Mouse (Mus musculus): ENCODE results near the gene Eef2.
"Not testable (repeated sequence)": the region's sequence is repeated elsewhere in the genome, so short reads cannot be mapped to it uniquely, and the experiment has no call there.

Gene Eef2

GRCm38 (mm10) chr10:81146296-81146695 lies 30.1 kb upstream of the Eef2 start:
- no peak for DNase-seq (ENCODE audit: low read depth, low spot score)

GRCm38 (mm10) chr10:81151261-81151660 lies 25.2 kb upstream of the Eef2 start:
- no peak for DNase-seq (ENCODE audit: low read depth, low spot score)

- no peak for DNase-seq (ENCODE audit: low read depth, low spot score)
Measured at GRCm38 (mm10) chr10:81152609-81153008, 23.8 kb upstream of the Eef2 start.

DNA sequence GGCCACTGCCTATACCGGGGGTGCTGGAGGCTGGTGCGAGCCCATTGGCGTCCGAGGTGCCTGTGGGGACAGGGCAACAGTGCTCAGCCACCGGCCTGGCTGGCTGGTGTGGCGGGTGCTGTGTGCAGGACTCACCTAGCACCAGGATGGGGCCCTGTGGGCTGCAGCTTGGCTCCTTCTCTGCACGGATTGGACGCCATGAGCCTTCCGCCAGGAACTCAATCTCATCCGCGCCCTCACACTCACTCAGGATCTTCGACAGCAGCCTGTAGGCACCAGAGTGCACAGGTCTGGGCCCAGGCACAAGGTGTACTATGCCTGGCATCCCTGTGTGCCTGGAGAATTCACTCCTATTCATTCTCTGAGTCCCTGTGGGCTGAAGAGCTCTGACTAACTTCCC lies 22.1 kb upstream of the Eef2 start:
- no peak for DNase-seq (ENCODE audit: low read depth, low spot score)

- DNase-seq (ENCODE audit: low read depth, low spot score) = no peak
Measured at GRCm38 (mm10) chr10:81154736-81155135, 21.7 kb upstream of the Eef2 start.

DNA sequence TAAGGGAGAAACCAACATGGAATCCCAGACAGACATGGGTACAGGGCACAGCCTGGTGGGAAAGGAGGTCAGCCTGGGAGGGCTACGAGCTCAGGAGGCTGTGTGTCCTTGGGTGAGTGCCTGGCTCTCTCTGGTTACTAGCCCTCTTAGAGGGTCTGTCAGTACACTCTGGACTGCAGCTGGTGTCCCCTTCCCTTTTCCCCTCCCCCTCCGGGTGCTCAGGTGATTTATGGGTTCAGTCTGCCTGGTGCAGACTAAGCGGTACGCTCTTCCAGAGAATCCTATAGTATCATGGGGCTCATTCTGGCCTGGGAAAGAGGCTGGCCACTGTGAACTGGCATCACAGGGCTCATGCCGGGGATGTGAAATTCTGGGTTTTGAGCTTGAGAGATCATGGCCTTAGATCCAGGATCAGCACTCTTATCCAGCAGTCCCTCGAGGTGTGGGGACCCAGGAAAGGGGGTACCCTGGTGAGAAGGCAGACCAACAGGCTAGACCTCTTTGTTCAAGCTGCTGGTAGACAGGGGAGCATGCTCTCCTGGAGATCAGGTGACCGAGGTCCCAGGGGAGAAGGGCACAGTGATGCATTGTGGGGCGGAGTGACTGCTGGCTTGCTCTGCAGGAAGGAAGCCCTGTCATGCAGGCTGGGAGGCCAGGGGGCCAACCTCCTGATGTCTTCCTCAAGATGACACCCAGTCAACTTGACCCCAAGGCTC lies 14.7 kb upstream of the Eef2 start:
- DNase-seq (ENCODE audit: low read depth, low spot score) = no peak

DNA sequence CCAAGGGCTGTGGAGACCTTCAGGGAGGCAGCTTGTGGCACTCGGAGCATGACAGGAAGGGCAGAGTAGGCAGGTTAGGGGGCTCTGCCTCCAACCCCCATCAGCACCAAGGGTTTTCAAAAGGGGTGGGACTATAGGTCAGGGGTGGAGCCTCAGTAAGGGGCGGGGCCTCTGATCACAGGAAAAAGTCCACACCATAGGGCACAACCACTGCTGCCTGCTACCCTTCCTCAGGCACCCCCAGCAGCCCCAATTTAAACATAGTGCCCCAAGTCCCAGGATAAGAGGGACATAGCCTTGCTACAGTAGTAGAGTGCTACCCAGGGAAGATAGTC lies 14.1 kb upstream of the Eef2 start:
- DNase-seq (ENCODE audit: low read depth, low spot score) = no peak

GRCm38 (mm10) chr10:81165118-81165517 lies 11.3 kb upstream of the Eef2 start:
- DNase-seq (ENCODE audit: low read depth, low spot score) = no peak

- peak; percentile 99 for DNase-seq (ENCODE audit: low read depth, low spot score)
Measured at GRCm38 (mm10) chr10:81167200-81168086, 9.0 kb upstream of the Eef2 start, which contains the start of gene Pias4. TSS of gene Pias4 (minus strand) at chr10:81167923.

DNA sequence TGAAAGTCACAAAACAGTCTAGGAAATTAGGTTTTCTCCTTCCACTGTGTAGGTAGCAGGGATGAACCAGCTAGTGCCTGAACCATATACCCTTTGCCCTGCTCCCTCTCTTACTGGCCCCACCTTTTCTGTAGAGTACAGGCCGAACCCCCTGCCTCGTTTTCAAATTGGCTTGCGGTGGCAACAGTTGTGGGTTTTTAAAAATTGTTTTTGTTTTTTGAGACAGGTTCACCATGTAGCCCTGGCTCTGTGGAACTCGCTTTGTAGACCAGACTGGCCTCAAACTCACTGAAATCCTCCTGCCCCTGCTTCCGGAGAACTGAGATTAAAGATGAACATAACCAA lies 8.4 kb upstream of the Eef2 start:
- no peak for DNase-seq (ENCODE audit: low read depth, low spot score)

GRCm38 (mm10) chr10:81168521-81169244 lies 7.7 kb upstream of the Eef2 start:
- peak; percentile 85 for DNase-seq (ENCODE audit: low read depth, low spot score)

- DNase-seq (ENCODE audit: low read depth, low spot score) = not testable (repeated sequence)
Measured at GRCm38 (mm10) chr10:81169411-81169900, 7.0 kb upstream of the Eef2 start.

DNA sequence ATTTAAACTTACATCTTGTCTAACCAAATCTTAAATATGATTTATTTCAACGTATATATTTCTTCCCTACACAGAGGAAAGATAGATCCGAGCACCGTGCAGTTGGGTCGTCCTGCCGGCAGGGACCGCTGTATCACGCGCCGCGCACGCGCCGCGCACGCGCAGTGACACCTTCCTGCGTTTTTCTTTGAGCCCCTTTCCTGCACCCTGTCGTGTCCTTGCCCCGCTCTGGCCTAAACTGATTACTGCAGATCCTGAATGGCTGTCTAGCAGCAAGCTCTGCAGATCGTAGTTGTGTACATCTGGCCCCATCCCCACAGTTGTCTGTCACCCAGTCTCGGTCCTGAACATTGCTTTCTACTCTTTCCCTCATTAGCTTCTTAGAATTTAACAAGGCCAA lies 3.3 kb upstream of the Eef2 start:
- DNase-seq (ENCODE audit: low read depth, low spot score) = peak; percentile 89

GRCm38 (mm10) chr10:81174617-81175344 lies 1.6 kb upstream of the Eef2 start:
- peak; percentile 80 for DNase-seq (ENCODE audit: low read depth, low spot score)

DNA sequence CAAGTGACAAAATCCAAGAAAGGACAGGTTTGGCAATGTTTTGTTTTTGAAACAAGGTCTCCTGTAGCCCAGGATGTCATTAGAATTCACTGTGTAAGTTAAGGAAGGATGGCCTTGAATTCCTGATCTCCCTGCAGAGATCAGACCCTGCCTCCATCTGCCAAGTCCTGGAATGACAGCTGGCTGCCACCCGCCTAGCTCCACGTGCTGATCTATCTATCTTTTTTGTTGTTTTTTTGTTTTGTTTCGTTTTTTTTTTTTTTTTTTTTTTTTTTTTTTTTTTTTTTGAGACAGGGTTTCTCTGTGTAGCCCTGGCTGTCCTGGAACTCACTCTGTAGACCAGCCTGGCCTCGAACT lies 1.1 kb upstream of the Eef2 start:
- not testable (repeated sequence) for DNase-seq (ENCODE audit: low read depth, low spot score)

- DNase-seq (ENCODE audit: low read depth, low spot score) = no peak
Measured at GRCm38 (mm10) chr10:81175936-81176465, 430 bp upstream of the Eef2 start.

DNA sequence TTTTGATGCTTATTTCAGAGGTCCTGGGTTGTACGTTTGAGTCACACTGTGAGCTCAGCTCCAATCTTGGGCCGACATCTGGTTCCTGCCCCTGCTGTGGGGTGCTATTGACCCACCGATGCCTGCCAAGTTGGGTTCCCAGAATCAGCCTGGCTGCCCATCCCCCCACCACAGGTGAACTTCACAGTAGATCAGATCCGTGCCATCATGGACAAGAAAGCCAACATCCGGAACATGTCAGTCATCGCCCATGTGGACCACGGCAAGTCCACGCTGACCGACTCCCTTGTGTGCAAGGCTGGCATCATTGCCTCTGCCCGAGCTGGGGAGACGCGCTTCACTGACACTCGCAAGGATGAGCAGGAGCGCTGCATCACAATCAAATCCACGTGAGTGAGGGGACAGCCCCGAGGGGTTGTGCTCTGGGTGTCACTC lies 1.1 kb downstream of the Eef2 start:
- DNase-seq (ENCODE audit: low read depth, low spot score) = peak; percentile 51

- no peak for DNase-seq (ENCODE audit: low read depth, low spot score)
Measured at GRCm38 (mm10) chr10:81177958-81178712, 1.7 kb downstream of the Eef2 start.

DNA sequence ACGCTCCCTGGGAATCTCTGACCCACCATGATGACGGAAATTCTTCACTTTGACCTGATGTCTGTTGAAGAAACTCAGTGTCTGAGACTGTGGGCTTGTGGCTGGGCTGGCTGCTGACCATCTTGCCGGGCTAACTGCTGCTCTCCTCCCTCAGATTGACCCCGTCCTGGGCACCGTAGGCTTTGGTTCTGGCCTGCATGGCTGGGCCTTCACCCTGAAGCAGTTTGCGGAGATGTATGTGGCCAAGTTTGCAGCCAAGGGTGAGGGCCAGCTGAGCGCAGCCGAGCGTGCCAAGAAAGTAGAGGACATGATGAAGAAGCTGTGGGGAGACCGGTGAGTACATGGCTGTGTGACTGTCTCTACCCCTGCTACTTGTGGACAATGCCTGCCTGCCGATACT lies 2.5 kb downstream of the Eef2 start:
- no peak for DNase-seq (ENCODE audit: low read depth, low spot score)
